Mouse (Mus musculus) forebrain, postnatal 0 days (tissue): ENCODE results near the gene Spint1. TPM values are rescaled to one million over a fixed set of nuclear protein-coding genes. Genes with fewer than 3 reads are reported as not detected.
A peak's percentile ranks its signal among the peaks of the same experiment; 100 is the strongest.

Experiments
- ATAC-seq: fragments of 200-750 bp; cut with Nextera tagmentation; 2 replicates; pipeline ENCODE4 v1.8.0; 2017; ENCODE audit warnings: mild to moderate bottlenecking, moderate library complexity
- DNase-seq: peaks from one replicate; pipeline ENCODE4 v3.0.0-alpha.2; 2015
- H3K27ac ChIP-seq: fragments of 300-500 bp; sonication (generic); 2 replicates; pipeline ENCODE4 v1.5.1; 2014; ENCODE audit warnings: low read depth, mild to moderate bottlenecking, antibody characterized with exemption, low read length, moderate library complexity, mixed read lengths
- H3K27me3 ChIP-seq: fragments of 300-500 bp; sonication (generic); 2 replicates; pipeline ENCODE4 v1.6.1; 2014; ENCODE audit warnings: mild to moderate bottlenecking, low read length, mixed read lengths; ENCODE audit not compliant: insufficient read depth
- H3K36me3 ChIP-seq: fragments of 300-500 bp; sonication (generic); 2 replicates; pipeline ENCODE4 v1.6.1; 2014; ENCODE audit warnings: mild to moderate bottlenecking, moderate library complexity; ENCODE audit not compliant: insufficient read depth
- H3K4me1 ChIP-seq: fragments of 300-500 bp; sonication (generic); 2 replicates; pipeline ENCODE4 v1.6.1; 2014; ENCODE audit warnings: antibody characterized with exemption; ENCODE audit not compliant: insufficient read depth
- H3K4me2 ChIP-seq: fragments of 300-500 bp; sonication (generic); 2 replicates; pipeline ENCODE4 v1.6.1; 2014; ENCODE audit warnings: low read depth, mild to moderate bottlenecking, moderate library complexity
- H3K4me3 ChIP-seq: fragments of 300-500 bp; sonication (generic); 2 replicates; pipeline ENCODE4 v1.5.1; 2014; ENCODE audit warnings: low read depth, low read length, mixed read lengths
- H3K9ac ChIP-seq: fragments of 300-500 bp; sonication (generic); 2 replicates; pipeline ENCODE4 v1.6.1; 2014; ENCODE audit warnings: mild to moderate bottlenecking
- H3K9me3 ChIP-seq: fragments of 300-500 bp; sonication (generic); 2 replicates; pipeline ENCODE4 v1.6.1; 2016; ENCODE audit warnings: low read length
- CTCF ChIP-seq: sonication (generic); IDR thresholded peaks from 2 replicates; pipeline ENCODE4 v1.5.1; 2016; ENCODE audit warnings: antibody characterized with exemption, control low read depth, low read depth
- WGBS: fragments of 180-500 bp; shearing (Covaris S2); extraction: QIAGEN DNeasy Blood & Tissue Kit; methylation state at CpG from one replicate; pipeline ENCODE4 v1.1.7; 2014; 5-methylcytosine and 5-hydroxymethylcytosine counted together
- polyA plus RNA-seq: library from polyadenylated mRNA; unstranded; fragments of >200 nt; fragmentation: Nextera tagmentation; extraction: Ambion mirVana; gene quantifications from 2 replicates; pipeline ENCODE4 v1.2.1, GENCODE M21; 2015
- total RNA-seq: library from RNA; depleted of rRNA; stranded (reverse); fragments of >200 nt; gene quantifications from 2 replicates; pipeline ENCODE4 v1.2.3, GENCODE M21; 2014

The Spint1 gene
- total and polyA plus RNA-seq, 2 experiments from 2014 or later: 1.1 to 1.6 TPM

- no peaks in the 10 kb centered on the region for H3K36me3 ChIP-seq
- H3K27me3 ChIP-seq: peaks cover 8% of the 10 kb centered on the region; the same call in 1 of the 2 replicates
- H3K27ac ChIP-seq: no peak within 1 kb of the TSS
- H3K9ac ChIP-seq: no peak within 1 kb of the TSS
- 77% methylated on average over 6 of the region's 6 CpGs for WGBS
- H3K4me1 ChIP-seq: no peaks in the 10 kb centered on the region
- DNase-seq (no peak), ATAC-seq (no peak)
- H3K9me3 ChIP-seq: no peaks in the 10 kb centered on the region
- H3K4me3 ChIP-seq: no peak within 1 kb of the TSS
- no peak within 1 kb of the TSS for H3K4me2 ChIP-seq
- TF ChIP-seq CTCF: no peak
These were observed 7.1 kb upstream of the Spint1 start, which contains the start of gene Ppp1r14d for GRCm38 (mm10) chr2:119229775-119230704. Ppp1r14d (minus strand) TSS chr2:119229906.

- H3K27me3 ChIP-seq: peaks cover 54% of the 10 kb centered on the region
- no peak overlapping the region for H3K27ac ChIP-seq
- H3K4me2 ChIP-seq: peak overlapping the region; percentile 55
- no peaks in the 10 kb centered on the region for H3K36me3 ChIP-seq
- DNase-seq (no peak), ATAC-seq (no peak)
- TF ChIP-seq CTCF: no peak
- no peaks in the 10 kb centered on the region for H3K9me3 ChIP-seq
- H3K4me3 ChIP-seq: peak overlapping the region; percentile 33
- 8% methylated on average over 25 of the region's 25 CpGs for WGBS
- H3K4me1 ChIP-seq: no peaks in the 10 kb centered on the region
- H3K9ac ChIP-seq: no peak overlapping the region
These were observed 416 bp upstream of the Spint1 start for GRCm38 (mm10) chr2:119236682-119237209.

GRCm38 (mm10) chr2:119237871-119238220, 684 bp downstream of the Spint1 start:
- Histone ChIP-seq H3K4me3 (peak overlapping the region; percentile 33), H3K4me2 (peak overlapping the region; percentile 55), H3K9me3 (no peaks in the 10 kb centered on the region), H3K27ac (no peak overlapping the region), H3K4me1 (no peaks in the 10 kb centered on the region), H3K27me3 (peaks cover 54% of the 10 kb centered on the region), H3K9ac (no peak overlapping the region), H3K36me3 (no peaks in the 10 kb centered on the region)
- 4% methylated on average over 31 of the region's 31 CpGs for WGBS
- ATAC-seq (peak; percentile 60), DNase-seq (peak; percentile 27)
- no peak for TF ChIP-seq CTCF

GRCm38 (mm10) chr2:119238671-119239070, 1.5 kb downstream of the Spint1 start:
- no peak for TF ChIP-seq CTCF
- Histone ChIP-seq H3K9me3 (no peaks in the 10 kb centered on the region), H3K4me1 (no peaks in the 10 kb centered on the region), H3K36me3 (no peaks in the 10 kb centered on the region), H3K27me3 (peaks cover 54% of the 10 kb centered on the region), H3K4me2 (no peak overlapping the region), H3K4me3 (no peak overlapping the region), H3K27ac (no peak overlapping the region), H3K9ac (no peak overlapping the region)
- DNase-seq: no peak
- no peak for ATAC-seq
- 80% methylated on average over 2 of the region's 2 CpGs for WGBS

GRCm38 (mm10) chr2:119240075-119240818, 3.1 kb downstream of the Spint1 start:
- Histone ChIP-seq H3K27me3 (peaks cover 44% of the 10 kb centered on the region), H3K27ac (no peak overlapping the region), H3K9me3 (no peaks in the 10 kb centered on the region), H3K36me3 (no peaks in the 10 kb centered on the region), H3K4me1 (no peaks in the 10 kb centered on the region), H3K9ac (no peak overlapping the region), H3K4me3 (no peak overlapping the region), H3K4me2 (no peak overlapping the region)
- no peak for TF ChIP-seq CTCF
- 71% methylated on average over 4 of the region's 4 CpGs for WGBS
- DNase-seq: no peak
- ATAC-seq: no peak

- 86% methylated on average over 4 of the region's 4 CpGs for WGBS
- ATAC-seq: no peak
- TF ChIP-seq CTCF: no peak
- no peaks in the 10 kb centered on the region for H3K9me3 ChIP-seq
- H3K27me3 ChIP-seq: peaks cover 39% of the 10 kb centered on the region
- H3K4me2 ChIP-seq: no peak overlapping the region
- H3K9ac ChIP-seq: no peak overlapping the region
- no peaks in the 10 kb centered on the region for H3K36me3 ChIP-seq
- no peak overlapping the region for H3K27ac ChIP-seq
- no peak for DNase-seq
- H3K4me1 ChIP-seq: no peaks in the 10 kb centered on the region
- H3K4me3 ChIP-seq: no peak overlapping the region
These were observed 3.6 kb downstream of the Spint1 start for GRCm38 (mm10) chr2:119240819-119241186.
